Mouse (Mus musculus) neural tube, embryonic 13.5 days (tissue): Measurements from ENCODE around the gene Mfsd12. TPM values are rescaled to one million over a fixed set of nuclear protein-coding genes. Genes with fewer than 3 reads are reported as not detected.
A peak's percentile ranks its signal among the peaks of the same experiment; 100 is the strongest.

ENCODE experiments used
- ATAC-seq: fragments of 200-750 bp; cut with Nextera tagmentation; 2 replicates; pipeline ENCODE4 v1.8.0; 2017; ENCODE audit warnings: low read depth, mild to moderate bottlenecking, moderate TSS enrichment, moderate library complexity
- H3K27ac ChIP-seq: fragments of 300-500 bp; sonication (generic); replicated peaks from 2 replicates; pipeline ENCODE4 v1.5.1; 2015; ENCODE audit warnings: moderate library complexity, mild to moderate bottlenecking, inconsistent platforms
- H3K27me3 ChIP-seq: fragments of 300-500 bp; sonication (generic); 2 replicates; pipeline ENCODE4 v1.6.1; 2015; ENCODE audit warnings: mild to moderate bottlenecking, inconsistent platforms
- H3K36me3 ChIP-seq: fragments of 300-500 bp; sonication (generic); 2 replicates; pipeline ENCODE4 v1.6.1; 2015; ENCODE audit warnings: mild to moderate bottlenecking, inconsistent platforms
- H3K4me1 ChIP-seq: fragments of 300-500 bp; sonication (generic); replicated peaks from 2 replicates; pipeline ENCODE4 v1.6.1; 2015; ENCODE audit warnings: inconsistent platforms
- H3K4me2 ChIP-seq: fragments of 300-500 bp; sonication (generic); 2 replicates; pipeline ENCODE4 v1.6.1; 2015; ENCODE audit warnings: inconsistent platforms, mild to moderate bottlenecking, moderate library complexity
- H3K4me3 ChIP-seq: fragments of 300-500 bp; sonication (generic); 2 replicates; pipeline ENCODE4 v1.5.1; 2015; ENCODE audit warnings: mild to moderate bottlenecking, inconsistent platforms
- H3K9ac ChIP-seq: fragments of 300-500 bp; sonication (generic); 2 replicates; pipeline ENCODE4 v1.6.1; 2015; ENCODE audit warnings: moderate library complexity, mild to moderate bottlenecking, inconsistent platforms
- H3K9me3 ChIP-seq: fragments of 300-500 bp; sonication (generic); 2 replicates; pipeline ENCODE4 v1.6.1; 2016; ENCODE audit warnings: inconsistent platforms
- WGBS: fragments of 180-500 bp; shearing (Covaris S2); methylation state at CpG from one replicate; pipeline ENCODE4 v1.1.7; 2015; 5-methylcytosine and 5-hydroxymethylcytosine counted together
- polyA plus RNA-seq: library from polyadenylated mRNA; unstranded; fragments of >200 nt; fragmentation: Nextera tagmentation; extraction: Ambion mirVana; gene quantifications from 2 replicates; pipeline ENCODE4 v1.2.1, GENCODE M21; 2015

Mfsd12 gene
- polyA plus RNA-seq, 1 experiment from 2014 or later, result 17.8 TPM

DNA sequence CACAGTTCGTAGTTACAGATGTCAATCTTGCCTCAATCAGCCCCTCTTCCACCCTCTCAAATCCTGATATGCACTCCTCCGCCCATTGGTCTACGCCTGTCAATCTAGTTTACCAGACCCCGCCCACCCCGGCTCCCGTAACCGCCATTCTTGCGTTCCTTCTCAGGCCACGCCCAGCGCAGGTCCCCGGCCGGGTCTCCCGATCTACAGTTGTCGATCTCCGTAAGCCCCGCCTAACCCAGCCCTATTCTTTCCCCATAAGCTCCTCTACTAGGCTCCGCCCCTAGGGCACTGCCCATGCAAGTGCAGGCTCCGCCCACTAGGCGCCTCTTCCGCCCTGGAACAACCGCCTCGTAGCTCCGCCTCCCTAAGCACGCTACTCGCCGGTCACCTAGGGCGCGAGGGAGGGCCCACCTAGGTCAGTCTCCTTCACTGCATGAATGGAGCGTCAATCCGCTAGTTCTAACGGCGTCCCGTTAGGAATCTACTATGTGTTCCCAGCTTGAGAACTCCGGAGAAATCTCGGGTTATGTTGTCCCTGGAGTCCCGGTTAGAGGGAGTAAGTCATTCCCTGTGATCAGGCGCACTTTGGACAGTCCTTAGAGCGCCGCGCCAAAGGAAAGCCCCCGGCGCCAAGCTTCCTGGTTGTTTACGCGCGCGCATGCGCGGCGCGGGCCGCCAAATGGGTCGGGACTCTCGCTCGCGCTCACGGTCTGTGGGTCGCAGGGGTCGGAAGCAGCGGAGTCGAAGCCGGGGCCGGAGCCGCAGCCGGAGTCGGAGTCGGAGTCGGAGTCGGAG lies 36.5 kb upstream of the Mfsd12 start, which contains the start of gene Cactin:
Gene Cactin, plus strand, starts transcription at position 554 of the 798 bp plus-strand sequence.
- peaks cover 66% of the 10 kb centered on the region for H3K36me3 ChIP-seq
- no peaks in the 10 kb centered on the region for H3K27me3 ChIP-seq
- H3K9ac ChIP-seq, result peak within 1 kb of the TSS; percentile 88
- peak within 1 kb of the TSS; percentile 90 for H3K4me3 ChIP-seq
- no peaks in the 10 kb centered on the region for H3K9me3 ChIP-seq
- H3K27ac ChIP-seq, result peak within 1 kb of the TSS; percentile 89
- H3K4me1 ChIP-seq, result peaks cover 37% of the 10 kb centered on the region
- ATAC-seq, result peak; percentile 94
- WGBS, result under 1% methylated on average over 68 of the region's 68 CpGs
- H3K4me2 ChIP-seq, result peak within 1 kb of the TSS; percentile 87

DNA sequence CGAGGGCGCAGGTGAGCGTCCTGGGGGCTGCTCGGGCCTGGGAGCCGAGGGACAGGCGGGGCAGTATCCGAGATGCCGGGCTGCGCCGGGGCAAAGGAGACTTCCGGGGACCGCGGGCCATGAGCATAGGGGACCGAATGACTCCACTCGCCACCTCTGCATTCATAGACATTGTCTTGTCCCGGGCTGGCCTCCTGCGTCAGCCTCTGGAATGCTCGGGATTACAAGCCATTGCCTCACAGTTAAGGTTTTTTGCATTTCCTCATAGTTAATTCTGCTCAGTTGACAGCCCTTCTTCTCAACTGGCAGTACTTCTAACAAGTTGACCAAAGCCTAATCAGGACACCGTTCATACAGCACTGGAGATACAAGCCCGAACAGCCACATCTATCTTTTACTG lies 35.9 kb upstream of the Mfsd12 start:
- Histone ChIP-seq H3K4me2 (peak overlapping the region; percentile 87), H3K27me3 (no peaks in the 10 kb centered on the region), H3K36me3 (peaks cover 66% of the 10 kb centered on the region), H3K9ac (peak overlapping the region; percentile 88), H3K9me3 (no peaks in the 10 kb centered on the region), H3K27ac (peak overlapping the region; percentile 89), H3K4me3 (peak overlapping the region; percentile 90), H3K4me1 (peaks cover 36% of the 10 kb centered on the region)
- 3% methylated on average over 20 of the region's 20 CpGs for WGBS
- ATAC-seq, result peak; percentile 4

DNA sequence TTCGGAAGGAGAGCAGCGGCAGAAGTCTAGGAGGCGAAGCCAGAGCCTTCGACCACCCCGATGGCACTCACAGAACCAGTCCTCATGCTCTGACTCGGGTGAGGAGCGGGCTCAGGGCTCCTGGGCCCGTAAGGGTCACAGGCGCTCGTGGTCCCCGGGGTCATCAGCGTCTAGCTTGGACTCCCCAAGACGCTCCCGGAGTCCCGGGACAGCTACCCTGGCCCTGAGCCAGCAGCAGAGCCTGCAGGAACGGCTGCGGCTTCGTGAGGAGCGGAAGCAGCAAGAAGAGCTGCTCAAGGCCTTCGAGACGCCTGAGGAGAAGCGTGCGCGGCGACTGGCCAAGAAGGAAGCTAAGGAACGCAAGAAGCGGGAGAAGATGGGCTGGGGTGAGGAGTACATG lies 34.8 kb upstream of the Mfsd12 start:
- no peak overlapping the region for H3K9ac ChIP-seq
- no peak for ATAC-seq
- H3K27ac ChIP-seq, result no peak overlapping the region
- H3K4me2 ChIP-seq, result peak overlapping the region; percentile 87
- peak overlapping the region; percentile 90 for H3K4me3 ChIP-seq
- no peaks in the 10 kb centered on the region for H3K27me3 ChIP-seq
- 95% methylated on average over 27 of the region's 27 CpGs for WGBS
- peaks cover 68% of the 10 kb centered on the region for H3K36me3 ChIP-seq
- H3K4me1 ChIP-seq, result peaks cover 29% of the 10 kb centered on the region
- H3K9me3 ChIP-seq, result no peaks in the 10 kb centered on the region

DNA sequence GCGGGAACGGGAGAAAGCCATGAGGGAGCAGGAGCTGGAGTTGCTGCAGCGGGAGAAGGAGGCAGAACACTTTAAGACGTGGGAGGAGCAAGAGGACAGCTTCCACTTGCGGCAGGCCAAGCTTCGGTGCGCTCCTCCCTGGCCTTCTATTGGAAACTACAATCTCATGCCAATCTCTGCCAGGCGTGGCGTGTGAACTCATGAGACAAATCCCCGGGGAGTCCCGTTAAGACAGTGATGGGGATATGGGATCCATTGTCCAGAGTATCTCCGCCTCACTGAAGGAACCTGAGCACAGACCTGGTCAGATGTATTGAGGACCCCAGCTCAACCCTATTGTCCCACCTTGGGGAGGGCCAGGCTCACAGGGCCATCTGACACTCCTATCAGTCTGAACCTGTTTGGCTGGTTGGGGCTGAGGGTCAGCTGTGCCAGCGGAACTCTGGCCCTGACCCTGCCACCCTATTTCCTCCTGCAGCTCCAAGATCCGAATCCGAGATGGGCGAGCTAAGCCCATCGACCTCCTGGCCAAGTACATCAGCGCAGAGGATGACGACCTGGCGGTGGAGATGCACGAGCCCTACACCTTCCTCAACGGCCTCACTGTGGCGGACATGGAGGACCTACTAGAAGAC lies 34.0 kb upstream of the Mfsd12 start:
- Histone ChIP-seq H3K4me3 (no peak overlapping the region), H3K9me3 (no peaks in the 10 kb centered on the region), H3K36me3 (peaks cover 60% of the 10 kb centered on the region), H3K4me1 (peaks cover 32% of the 10 kb centered on the region), H3K4me2 (no peak overlapping the region), H3K27me3 (no peaks in the 10 kb centered on the region), H3K27ac (no peak overlapping the region), H3K9ac (no peak overlapping the region)
- WGBS, result 95% methylated on average over 23 of the region's 23 CpGs
- ATAC-seq, result no peak

DNA sequence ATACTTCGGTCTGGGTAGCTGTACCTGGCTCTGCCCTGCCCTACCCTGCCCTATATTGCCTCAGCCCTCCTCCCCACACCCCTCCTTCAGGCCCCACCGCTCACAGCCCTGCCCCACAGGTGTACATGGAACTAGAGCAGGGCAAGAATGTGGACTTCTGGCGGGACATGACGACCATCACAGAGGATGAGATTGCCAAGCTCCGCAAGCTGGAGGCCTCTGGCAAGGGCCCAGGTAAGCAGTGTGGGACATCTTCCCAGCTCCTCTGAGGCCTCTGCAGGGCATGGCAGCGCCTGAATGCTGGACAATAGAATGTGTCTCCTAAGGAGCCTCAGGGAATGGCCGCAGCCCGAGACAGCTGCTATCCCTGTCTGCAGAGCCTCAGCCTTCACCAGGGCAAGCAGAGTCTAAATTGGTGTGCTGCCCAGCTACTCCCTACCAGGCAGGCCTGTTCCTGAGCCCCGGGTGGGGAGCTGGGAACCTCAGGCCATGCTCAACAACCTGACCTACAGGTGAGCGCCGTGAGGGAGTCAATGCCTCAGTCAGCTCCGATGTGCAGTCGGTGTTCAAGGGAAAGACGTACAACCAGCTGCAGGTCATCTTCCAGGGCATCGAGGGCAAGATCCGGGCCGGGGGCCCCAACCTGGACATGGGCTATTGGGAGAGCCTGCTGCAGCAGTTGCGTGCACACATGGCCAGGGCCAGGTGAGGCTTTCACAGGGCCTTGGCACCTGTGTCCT lies 33.3 kb upstream of the Mfsd12 start:
- ATAC-seq, result no peak
- 95% methylated on average over 18 of the region's 18 CpGs for WGBS
- Histone ChIP-seq H3K9ac (no peak overlapping the region), H3K4me3 (no peak overlapping the region), H3K27ac (no peak overlapping the region), H3K36me3 (peaks cover 53% of the 10 kb centered on the region), H3K4me2 (no peak overlapping the region), H3K9me3 (no peaks in the 10 kb centered on the region), H3K4me1 (peaks cover 31% of the 10 kb centered on the region), H3K27me3 (no peaks in the 10 kb centered on the region)

DNA sequence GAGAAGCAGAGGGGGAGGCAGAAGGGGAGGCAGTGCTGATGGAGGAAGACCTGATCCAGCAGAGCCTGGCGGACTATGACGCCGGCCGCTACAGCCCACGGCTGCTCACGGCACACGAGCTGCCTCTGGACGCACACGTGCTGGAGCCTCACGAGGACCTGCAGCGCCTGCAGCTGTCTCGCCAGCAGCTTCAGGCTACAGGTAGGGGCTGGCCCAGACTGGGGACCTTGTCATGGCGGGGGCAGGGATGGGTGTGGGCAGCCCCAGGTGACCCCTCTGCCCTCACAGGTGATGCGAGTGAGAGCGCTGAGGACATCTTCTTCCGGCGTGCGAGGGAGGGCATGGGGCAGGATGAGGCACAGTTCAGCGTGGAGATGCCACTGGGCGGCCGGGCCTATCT lies 32.1 kb upstream of the Mfsd12 start:
- Histone ChIP-seq H3K36me3 (peaks cover 53% of the 10 kb centered on the region), H3K9ac (no peak overlapping the region), H3K9me3 (no peaks in the 10 kb centered on the region), H3K4me2 (no peak overlapping the region), H3K27me3 (no peaks in the 10 kb centered on the region; the same call in 1 of the 2 replicates), H3K4me1 (peaks cover 31% of the 10 kb centered on the region), H3K27ac (no peak overlapping the region), H3K4me3 (no peak overlapping the region)
- ATAC-seq, result no peak
- WGBS, result 95% methylated on average over 21 of the region's 21 CpGs

DNA sequence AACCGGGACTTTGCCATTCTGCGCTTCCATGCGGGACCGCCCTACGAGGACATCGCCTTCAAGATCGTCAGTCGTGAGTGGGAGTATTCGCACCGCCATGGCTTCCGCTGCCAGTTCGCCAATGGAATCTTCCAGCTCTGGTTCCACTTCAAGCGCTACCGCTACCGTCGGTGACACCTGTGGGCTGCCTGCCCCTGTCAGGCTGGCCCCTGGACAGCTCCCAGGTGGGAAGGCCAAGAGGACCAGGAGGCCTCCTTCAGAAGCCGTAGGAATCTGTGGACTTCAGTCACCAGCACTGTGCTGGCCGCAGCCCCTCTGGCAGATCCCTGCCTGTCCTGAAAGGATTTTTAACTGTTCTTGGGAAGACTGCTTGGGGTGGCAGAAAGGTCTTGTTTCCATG lies 31.5 kb upstream of the Mfsd12 start:
- 93% methylated on average over 18 of the region's 18 CpGs for WGBS
- Histone ChIP-seq H3K4me1 (peaks cover 34% of the 10 kb centered on the region), H3K27me3 (no peaks in the 10 kb centered on the region; the same call in 1 of the 2 replicates), H3K4me2 (no peak overlapping the region), H3K27ac (no peak overlapping the region), H3K4me3 (no peak overlapping the region), H3K36me3 (peaks cover 53% of the 10 kb centered on the region), H3K9me3 (no peaks in the 10 kb centered on the region), H3K9ac (no peak overlapping the region)
- no peak for ATAC-seq

DNA sequence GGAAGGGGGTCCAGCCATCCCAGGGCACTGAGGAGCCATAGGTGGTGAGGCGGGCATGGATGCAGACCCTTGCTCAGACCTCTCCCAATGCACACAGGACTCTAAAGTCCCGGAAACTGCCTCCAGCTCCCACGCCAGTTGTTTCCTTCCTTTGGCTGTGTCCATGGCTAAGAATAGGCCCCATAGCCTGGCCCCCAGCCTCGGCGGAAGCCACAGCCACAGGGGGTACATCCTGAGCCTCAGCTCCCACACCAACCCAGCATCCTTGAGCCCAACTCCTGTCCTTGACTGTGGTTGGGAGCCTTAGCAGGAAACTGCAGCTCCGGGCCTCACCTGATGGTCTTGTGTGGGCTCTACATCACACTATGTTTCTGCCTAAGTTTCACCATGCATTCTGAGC lies 30.4 kb upstream of the Mfsd12 start:
- Histone ChIP-seq H3K27me3 (peaks cover 5% of the 10 kb centered on the region), H3K27ac (peak overlapping the region; percentile 28; the same call in 1 of the 2 replicates), H3K4me2 (no peak overlapping the region), H3K4me1 (peaks cover 29% of the 10 kb centered on the region), H3K4me3 (no peak overlapping the region), H3K9ac (no peak overlapping the region), H3K9me3 (no peaks in the 10 kb centered on the region), H3K36me3 (peaks cover 53% of the 10 kb centered on the region)
- 83% methylated on average over 6 of the region's 6 CpGs for WGBS
- no peak for ATAC-seq

DNA sequence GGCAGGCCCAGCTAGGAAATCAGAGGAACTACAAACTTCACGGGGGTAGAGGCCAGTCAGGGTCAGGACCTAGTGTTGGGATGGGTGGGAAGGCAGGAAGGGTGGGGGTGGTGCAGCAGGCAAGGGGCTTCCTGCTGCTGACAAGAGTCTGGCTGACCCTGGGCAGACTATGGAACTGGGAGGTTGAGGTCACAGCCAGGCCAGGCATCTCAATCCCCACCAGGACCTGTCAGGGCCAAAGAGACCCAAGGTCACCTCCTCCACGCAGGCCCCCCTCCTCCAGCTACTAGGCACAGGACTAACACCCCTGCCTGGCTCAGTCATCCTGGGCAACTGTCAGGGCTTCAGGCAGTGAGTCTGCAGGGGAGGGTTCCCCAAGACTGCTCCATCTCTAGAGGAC lies 29.3 kb upstream of the Mfsd12 start:
- no peak overlapping the region; the same call in 1 of the 2 replicates for H3K9ac ChIP-seq
- peaks cover 16% of the 10 kb centered on the region for H3K27me3 ChIP-seq
- H3K4me2 ChIP-seq, result no peak overlapping the region
- H3K9me3 ChIP-seq, result no peaks in the 10 kb centered on the region
- no peak for ATAC-seq
- peaks cover 21% of the 10 kb centered on the region for H3K4me1 ChIP-seq
- 44% methylated on average over 2 of the region's 2 CpGs for WGBS
- no peak overlapping the region for H3K4me3 ChIP-seq
- peaks cover 44% of the 10 kb centered on the region for H3K36me3 ChIP-seq
- H3K27ac ChIP-seq, result no peak overlapping the region

DNA sequence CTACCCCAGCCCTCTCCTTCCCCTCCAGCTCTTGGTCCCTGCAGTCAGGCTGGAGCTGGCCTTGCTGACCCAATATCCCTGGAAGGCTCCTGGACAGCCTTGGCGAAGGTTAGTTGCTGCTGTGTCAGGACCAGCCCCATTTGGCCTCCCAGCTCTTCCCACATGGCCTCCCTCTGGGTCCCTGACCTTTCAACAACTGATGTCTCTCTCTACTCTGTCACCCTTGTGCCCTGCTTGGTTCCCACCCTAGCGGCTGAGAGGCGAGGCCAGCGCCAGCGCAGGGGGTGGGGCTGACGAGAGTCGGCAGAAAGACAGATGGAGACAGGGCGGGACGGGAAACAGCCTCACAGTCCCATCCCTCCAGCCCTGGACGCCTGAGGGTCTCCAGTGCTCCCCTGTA lies 28.9 kb upstream of the Mfsd12 start, which contains the start of gene Tbxa2r:
Gene Tbxa2r, plus strand, starts transcription at position 346 of the 400 bp plus-strand sequence.
- 13% methylated on average over 10 of the region's 10 CpGs for WGBS
- H3K27ac ChIP-seq, result peak within 1 kb of the TSS; percentile 49; the same call in 1 of the 2 replicates

DNA sequence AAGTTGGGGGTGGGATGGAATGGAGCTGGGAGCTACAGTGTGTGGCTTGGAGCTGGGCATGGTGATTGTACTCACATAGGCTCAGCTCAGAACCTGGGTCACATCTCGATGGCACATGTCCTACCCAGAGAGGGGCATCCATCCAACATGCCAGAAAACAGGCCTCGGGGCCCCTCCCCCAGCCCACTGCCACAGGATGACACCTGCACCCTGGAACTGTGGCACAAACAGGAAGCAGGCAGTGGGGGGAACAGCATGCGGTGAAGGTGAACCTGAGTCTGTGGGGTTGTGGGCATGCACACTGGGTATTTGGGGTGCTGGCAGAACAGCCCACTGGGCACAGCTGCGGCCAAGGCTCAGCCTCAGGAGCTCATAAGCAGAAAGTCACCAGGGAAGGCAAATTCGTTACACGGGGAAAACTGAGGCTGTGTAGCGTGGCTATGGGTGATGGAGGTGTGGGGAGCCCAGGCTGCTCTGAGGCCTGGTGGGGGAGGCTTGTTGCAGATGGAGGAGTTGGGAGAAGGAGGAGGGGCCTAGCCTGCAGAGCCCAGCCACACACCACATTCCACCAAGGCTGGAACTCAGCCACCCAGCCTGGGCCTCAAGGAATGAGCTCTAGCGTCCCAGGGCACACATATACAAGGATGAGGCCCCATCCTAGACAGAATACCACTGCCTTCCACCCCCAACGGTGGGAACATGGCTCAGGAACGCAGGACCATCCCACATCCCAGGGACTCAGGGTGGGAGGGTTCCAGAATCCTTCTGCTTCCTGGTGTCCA lies 27.9 kb upstream of the Mfsd12 start:
- H3K27ac ChIP-seq, result peak overlapping the region; percentile 49; the same call in 1 of the 2 replicates
- H3K4me3 ChIP-seq, result no peak overlapping the region
- 73% methylated on average over 10 of the region's 10 CpGs for WGBS
- peaks cover 27% of the 10 kb centered on the region for H3K27me3 ChIP-seq
- peaks cover 21% of the 10 kb centered on the region for H3K4me1 ChIP-seq
- H3K36me3 ChIP-seq, result peaks cover 30% of the 10 kb centered on the region
- H3K4me2 ChIP-seq, result peak overlapping the region; percentile 11; the same call in 1 of the 2 replicates
- H3K9ac ChIP-seq, result peak overlapping the region; percentile 22; the same call in 1 of the 2 replicates
- no peaks in the 10 kb centered on the region for H3K9me3 ChIP-seq
- 0 out of 2 replicates have a peak, but pooled peaks have one; percentile 12 for ATAC-seq

More for the DNA sequence above, 28.9 kb upstream of the Mfsd12 start, which contains the start of gene Tbxa2r:
- Histone ChIP-seq H3K4me1 (peaks cover 21% of the 10 kb centered on the region), H3K4me2 (peak within 1 kb of the TSS; percentile 11; the same call in 1 of the 2 replicates), H3K4me3 (no peak within 1 kb of the TSS), H3K9me3 (no peaks in the 10 kb centered on the region), H3K27me3 (peaks cover 21% of the 10 kb centered on the region), H3K9ac (peak within 1 kb of the TSS; percentile 34; the same call in 1 of the 2 replicates), H3K36me3 (peaks cover 40% of the 10 kb centered on the region)
- ATAC-seq, result no peak
